Mouse (Mus musculus) brain, embryonic 14.5 days (tissue): Measurements from ENCODE around the gene Sgsm2. TPM values are rescaled to one million over a fixed set of nuclear protein-coding genes. Genes with fewer than 3 reads are reported as not detected.

Experiments used
- DNase-seq: peaks from one replicate; pipeline ENCODE4 v3.0.0-alpha.2; 2011; ENCODE audit warnings: low read depth
- CTCF ChIP-seq: fragments of 200-500 bp; IDR thresholded peaks from 2 replicates; pipeline ENCODE4 v1.5.1; 2012; ENCODE audit warnings: inconsistent platforms, mild to moderate bottlenecking, moderate library complexity, borderline replicate concordance; ENCODE audit not compliant: insufficient read depth, insufficient read length; ENCODE audit errors: extremely low read depth
- POLR2A ChIP-seq: fragments of 200-500 bp; IDR thresholded peaks from 2 replicates; pipeline ENCODE4 v1.6.1; 2012; ENCODE audit warnings: mild to moderate bottlenecking, inconsistent platforms, borderline replicate concordance; ENCODE audit not compliant: poor library complexity, insufficient read depth, insufficient read length, severe bottlenecking; ENCODE audit errors: extremely low read depth
- polyA plus RNA-seq: library from polyadenylated mRNA; depleted of rRNA; stranded (reverse); fragments of >200 nt; gene quantifications from 2 replicates; pipeline ENCODE4 v1.2.3, GENCODE M21; 2012

Gene Sgsm2
- polyA plus RNA-seq, 1 experiment = 63.2 TPM

GRCm38 (mm10) chr11:74838971-74839370 is 57.9 kb downstream of the Sgsm2 start:
- DNase-seq = peak; percentile 47
- no peak for TF ChIP-seq CTCF
- TF ChIP-seq POLR2A = no peak

GRCm38 (mm10) chr11:74838441-74838840 is 58.4 kb downstream of the Sgsm2 start:
- TF ChIP-seq POLR2A (0 out of 2 replicates have a peak, but pooled peaks have one; percentile 10), CTCF (no peak)
- peak; percentile 95 for DNase-seq

- DNase-seq = peak; percentile 92
- no peak for TF ChIP-seq POLR2A
- TF ChIP-seq CTCF = peak; percentile 14; the same call in 1 of the 2 replicates
These were observed 59.0 kb downstream of the Sgsm2 start for GRCm38 (mm10) chr11:74837694-74838431.

GRCm38 (mm10) chr11:74837056-74837693 is 59.7 kb downstream of the Sgsm2 start:
- no peak for DNase-seq
- TF ChIP-seq POLR2A (no peak), CTCF (no peak)

- DNase-seq = no peak
- TF ChIP-seq CTCF = no peak
- TF ChIP-seq POLR2A = no peak
These were observed 60.4 kb downstream of the Sgsm2 start for GRCm38 (mm10) chr11:74836225-74837055.

- TF ChIP-seq CTCF (no peak), POLR2A (no peak)
- no peak for DNase-seq
These were observed 61.2 kb downstream of the Sgsm2 start for GRCm38 (mm10) chr11:74835593-74836224.

- TF ChIP-seq CTCF = no peak
- no peak for TF ChIP-seq POLR2A
These were observed 62.1 kb downstream of the Sgsm2 start for GRCm38 (mm10) chr11:74834650-74835277.

GRCm38 (mm10) chr11:74834359-74834638 is 62.6 kb downstream of the Sgsm2 start:
- TF ChIP-seq CTCF (no peak), POLR2A (no peak)
- DNase-seq = no peak

More at GRCm38 (mm10) chr11:74834650-74835277, 62.1 kb downstream of the Sgsm2 start:
- DNase-seq = no peak

- no peak for TF ChIP-seq POLR2A
- TF ChIP-seq CTCF = no peak
- no peak for DNase-seq
These were observed 63.1 kb downstream of the Sgsm2 start for GRCm38 (mm10) chr11:74833536-74834358.
